Mouse (Mus musculus) small intestine, adult 2 months (tissue): ENCODE measurements around the gene A730071L15Rik.

ENCODE experiments used
- CTCF ChIP-seq: fragments of 200-500 bp; IDR thresholded peaks from 2 replicates; pipeline ENCODE4 v1.5.1; 2012; ENCODE audit warnings: low read depth, mild to moderate bottlenecking, control low read depth, inconsistent platforms, low read length, moderate library complexity, mixed read lengths; ENCODE audit not compliant: insufficient replicate concordance, insufficient read length; ENCODE audit errors: extremely low read depth
- POLR2A ChIP-seq: fragments of 200-500 bp; IDR thresholded peaks from 2 replicates; pipeline ENCODE4 v1.6.1; 2012; ENCODE audit warnings: low read depth, mild to moderate bottlenecking, control low read depth, inconsistent platforms, low read length, moderate library complexity

DNA sequence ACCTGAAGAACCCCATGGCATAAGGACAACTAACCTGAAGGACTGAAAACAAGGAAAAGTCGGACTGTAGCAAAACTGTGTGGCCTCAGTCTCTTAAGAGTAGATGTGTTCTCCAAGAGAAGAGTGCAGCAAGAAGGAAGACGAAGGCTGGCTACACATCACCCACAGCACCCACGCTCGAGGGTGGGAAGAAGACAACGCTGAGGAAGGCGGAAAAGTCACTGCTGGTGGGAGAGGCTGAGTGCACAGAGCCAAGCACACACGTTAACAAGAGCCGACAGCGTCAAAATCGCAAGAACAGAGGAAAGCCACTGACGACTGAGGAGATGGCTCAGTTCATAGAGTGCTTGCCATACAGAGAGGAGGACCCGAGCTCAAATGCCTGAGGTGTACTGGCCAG, 36.1 kb upstream of the A730071L15Rik start:
- TF ChIP-seq POLR2A (no peak), CTCF (no peak)
